Mouse (Mus musculus) bone marrow macrophage, adult 2 months (primary cell): ENCODE results near the gene Slc23a2. TPM values are rescaled to one million over a fixed set of nuclear protein-coding genes. Genes with fewer than 3 reads are reported as not detected.

Source experiments
- H3K27ac ChIP-seq: 2 replicates; pipeline ENCODE4 v1.5.1; 2012; ENCODE audit warnings: low read depth, low read length; ENCODE audit not compliant: insufficient read depth
- H3K4me1 ChIP-seq: 2 replicates; pipeline ENCODE4 v1.6.1; 2012; ENCODE audit warnings: low read length; ENCODE audit not compliant: control insufficient read depth, insufficient read depth
- H3K4me3 ChIP-seq: 2 replicates; pipeline ENCODE4 v1.5.1; 2012; ENCODE audit warnings: mild to moderate bottlenecking, low read length, moderate library complexity; ENCODE audit not compliant: insufficient read depth
- CTCF ChIP-seq: IDR thresholded peaks from 2 replicates; pipeline ENCODE4 v1.5.1; 2012; ENCODE audit warnings: low read depth, mild to moderate bottlenecking, low read length, moderate library complexity
- POLR2A ChIP-seq: IDR thresholded peaks from 2 replicates; pipeline ENCODE4 v1.6.1; 2012; ENCODE audit warnings: mild to moderate bottlenecking, low read depth, low read length, borderline replicate concordance
- polyA plus RNA-seq: library from polyadenylated mRNA; stranded (reverse); fragments of >200 nt; gene quantifications from 2 replicates; pipeline ENCODE4 v1.2.4, GENCODE M21; 2012; ENCODE audit not compliant: missing spikeins, insufficient read depth, insufficient read length

Gene Slc23a2
- polyA plus RNA-seq, 1 experiment: 53.5 TPM

DNA sequence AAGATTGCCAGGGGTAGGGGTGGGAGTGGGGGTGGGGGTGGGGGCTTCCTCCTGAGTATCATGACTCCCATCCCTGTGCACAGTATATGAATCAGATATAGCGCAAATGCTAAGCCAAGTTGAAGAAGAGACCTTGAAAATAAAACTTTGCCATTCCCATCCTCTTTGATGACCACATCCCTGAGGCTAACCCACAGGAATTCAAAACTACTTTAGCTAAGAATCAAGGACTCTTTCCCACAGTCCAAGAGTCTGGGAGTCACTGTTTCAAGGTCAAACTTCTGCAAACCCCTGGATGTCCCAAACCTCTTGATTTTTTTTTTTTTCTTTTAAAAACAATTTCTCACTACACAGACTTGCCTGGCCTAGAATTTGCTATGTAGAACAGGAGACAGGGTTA, 18.7 kb upstream of the Slc23a2 start:
- Histone ChIP-seq H3K4me1 (no peaks in the 10 kb centered on the region), H3K27ac (no peak overlapping the region), H3K4me3 (no peak overlapping the region)
- TF ChIP-seq CTCF (no peak), POLR2A (no peak)

DNA sequence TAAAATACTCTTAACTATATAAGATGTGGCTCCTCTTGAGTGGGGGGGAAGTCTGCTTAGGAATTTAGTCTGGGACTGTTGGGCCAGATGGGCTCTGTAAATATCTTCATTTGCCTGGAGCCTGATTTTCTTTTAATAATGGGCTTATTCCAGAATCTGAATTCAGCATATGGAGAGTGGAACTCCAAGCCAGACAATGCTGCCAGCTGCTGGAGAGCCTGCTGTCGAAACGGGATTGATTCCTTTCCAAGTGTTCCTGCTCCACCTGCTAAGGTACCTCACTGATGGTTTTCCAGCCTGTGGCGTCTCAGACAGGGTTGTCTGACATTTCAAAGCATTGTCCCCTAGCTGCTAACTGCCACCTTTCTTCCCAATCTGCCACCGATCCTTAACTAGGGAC, 12.6 kb upstream of the Slc23a2 start:
- no peak for TF ChIP-seq CTCF
- no peak for TF ChIP-seq POLR2A
- no peak overlapping the region for H3K4me3 ChIP-seq
- H3K4me1 ChIP-seq: peaks cover 8% of the 10 kb centered on the region
- no peak overlapping the region for H3K27ac ChIP-seq

DNA sequence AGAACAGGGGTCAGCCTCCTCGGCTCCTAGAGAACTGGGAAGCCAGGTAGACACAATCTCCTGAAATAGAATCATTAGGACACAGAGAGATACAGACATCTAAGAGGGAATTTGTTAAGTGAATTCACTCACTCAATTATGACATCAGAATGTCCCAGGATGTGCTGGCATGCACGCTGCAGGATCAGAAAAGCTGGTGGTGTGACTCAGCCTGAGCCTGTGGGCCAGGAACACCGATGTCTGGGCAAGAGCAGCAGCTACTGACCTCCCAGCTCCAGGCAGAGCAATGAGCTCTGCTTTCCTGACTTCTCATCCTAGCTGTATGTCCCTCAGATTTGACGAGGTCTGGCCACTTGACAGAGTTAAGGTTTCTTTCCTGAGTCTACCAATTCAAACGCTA, 7.8 kb upstream of the Slc23a2 start:
- no peak overlapping the region for H3K27ac ChIP-seq
- peaks cover 30% of the 10 kb centered on the region for H3K4me1 ChIP-seq
- no peak overlapping the region for H3K4me3 ChIP-seq
- TF ChIP-seq CTCF (no peak), POLR2A (no peak)

DNA sequence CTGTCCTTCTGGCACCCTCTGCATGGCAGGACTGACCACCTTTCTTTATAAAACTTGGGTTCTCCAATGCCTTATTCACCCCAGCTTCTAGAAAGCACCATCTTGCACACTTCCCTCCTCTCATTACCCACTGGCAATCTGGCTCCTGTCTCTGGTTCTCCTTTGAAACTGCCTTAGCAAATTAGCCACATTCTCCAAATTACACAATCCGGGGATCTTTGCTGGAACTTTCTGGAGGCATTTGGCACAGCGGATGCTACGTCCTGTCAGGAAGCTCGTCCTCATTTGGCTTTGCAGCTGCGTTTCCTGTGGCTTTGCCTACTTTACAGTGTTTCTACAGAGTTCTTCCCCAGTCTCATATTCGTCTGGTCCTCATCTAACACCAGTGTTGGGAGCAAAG, 6.7 kb upstream of the Slc23a2 start:
- Histone ChIP-seq H3K4me1 (peaks cover 30% of the 10 kb centered on the region), H3K27ac (peak overlapping the region; percentile 71), H3K4me3 (no peak overlapping the region)
- no peak for TF ChIP-seq CTCF
- TF ChIP-seq POLR2A: no peak

DNA sequence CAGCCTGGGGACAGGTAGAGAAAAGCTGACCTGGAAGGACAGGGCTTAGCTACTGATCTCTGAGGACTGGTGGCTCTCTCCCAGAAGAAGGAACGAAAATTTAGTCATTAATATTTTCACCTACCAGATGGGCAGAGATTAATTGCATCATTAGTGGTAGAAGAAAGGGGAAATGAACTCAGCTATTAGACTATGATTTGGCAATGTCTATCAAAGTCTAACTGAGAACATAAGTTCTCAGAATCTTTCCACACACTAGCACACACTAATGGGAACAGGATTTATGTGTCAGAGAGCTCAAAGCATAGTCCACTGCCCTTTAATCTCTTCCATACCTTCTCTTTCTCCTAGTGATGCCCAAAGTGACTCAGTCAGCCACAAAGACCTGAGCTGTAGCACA, 6.0 kb upstream of the Slc23a2 start:
- TF ChIP-seq POLR2A (no peak), CTCF (no peak)

DNA sequence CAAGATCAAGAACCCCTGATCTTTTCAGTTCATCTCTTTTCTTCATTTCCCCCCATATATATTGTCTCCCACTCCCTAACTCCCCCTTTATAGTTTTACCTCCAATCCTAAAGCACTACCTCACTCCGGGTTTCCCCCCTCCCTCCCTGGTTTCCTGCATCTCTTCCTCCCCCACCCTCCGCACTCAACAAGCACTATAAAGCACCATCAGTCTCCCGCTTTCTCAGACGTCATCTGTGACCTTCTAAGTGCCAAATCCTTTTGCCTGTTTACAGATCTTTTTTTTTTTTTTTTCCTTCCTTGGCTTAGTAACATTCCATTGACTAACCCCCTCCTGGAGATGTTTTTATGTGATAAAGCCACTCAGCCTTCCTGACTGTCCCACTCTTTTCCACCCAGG, 1.6 kb upstream of the Slc23a2 start:
- Histone ChIP-seq H3K27ac (no peak overlapping the region), H3K4me1 (peaks cover 20% of the 10 kb centered on the region), H3K4me3 (no peak overlapping the region)
- TF ChIP-seq CTCF (no peak), POLR2A (no peak)

More for the DNA sequence above, 6.0 kb upstream of the Slc23a2 start:
- peaks cover 30% of the 10 kb centered on the region for H3K4me1 ChIP-seq
- H3K27ac ChIP-seq: peak overlapping the region; percentile 42
- no peak overlapping the region for H3K4me3 ChIP-seq

DNA sequence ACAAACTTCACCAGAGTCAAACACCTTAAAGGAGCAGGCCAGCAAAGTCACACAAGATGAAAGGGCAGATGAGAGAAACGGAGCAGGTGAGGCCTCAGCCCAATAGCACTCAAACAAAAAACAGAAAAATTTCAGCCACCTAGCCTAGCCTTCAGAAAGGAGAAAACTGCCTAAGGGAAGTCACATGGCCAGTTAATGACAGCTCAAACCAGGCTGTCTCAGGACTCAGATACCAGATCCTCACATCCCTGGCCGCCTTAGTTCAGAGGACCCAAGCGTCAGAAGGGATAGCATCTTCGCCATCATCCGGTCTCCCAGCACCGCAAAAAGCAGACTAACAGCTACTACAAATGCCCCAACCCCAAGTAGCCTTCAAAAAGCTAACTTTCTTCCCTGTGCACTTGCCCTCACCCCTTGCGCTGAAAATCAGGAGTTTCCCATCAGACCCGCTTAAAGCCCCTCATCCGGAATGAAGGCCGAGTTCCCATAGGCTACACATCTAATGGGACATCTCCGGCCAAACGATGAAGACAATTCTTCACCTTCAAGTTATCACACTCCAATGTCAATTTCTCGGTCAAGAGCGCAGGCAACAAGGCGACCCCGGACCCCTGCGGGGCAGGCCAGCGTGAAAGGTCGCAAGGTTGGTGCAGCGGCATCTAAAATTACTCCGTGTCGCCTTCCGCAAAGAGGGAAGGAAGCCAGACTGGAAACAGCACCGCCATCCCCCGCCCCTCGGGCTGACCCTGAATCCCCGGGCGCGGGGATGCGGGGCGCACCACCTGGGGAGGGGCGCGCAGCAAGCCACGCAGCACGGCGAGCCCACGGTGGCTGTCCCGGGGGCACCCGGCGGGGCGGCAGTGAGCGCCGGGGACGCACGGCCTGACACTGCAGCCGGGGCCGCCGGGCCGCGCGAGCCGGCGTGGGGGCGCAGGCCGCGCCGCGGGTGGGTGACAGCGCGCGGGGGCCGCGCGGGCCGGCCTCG, 673 bp downstream of the Slc23a2 start:
- TF ChIP-seq POLR2A (no peak), CTCF (no peak)
- Histone ChIP-seq H3K4me1 (peaks cover 15% of the 10 kb centered on the region), H3K27ac (peak overlapping the region; percentile 15; the same call in 1 of the 2 replicates), H3K4me3 (peak overlapping the region; percentile 96)

DNA sequence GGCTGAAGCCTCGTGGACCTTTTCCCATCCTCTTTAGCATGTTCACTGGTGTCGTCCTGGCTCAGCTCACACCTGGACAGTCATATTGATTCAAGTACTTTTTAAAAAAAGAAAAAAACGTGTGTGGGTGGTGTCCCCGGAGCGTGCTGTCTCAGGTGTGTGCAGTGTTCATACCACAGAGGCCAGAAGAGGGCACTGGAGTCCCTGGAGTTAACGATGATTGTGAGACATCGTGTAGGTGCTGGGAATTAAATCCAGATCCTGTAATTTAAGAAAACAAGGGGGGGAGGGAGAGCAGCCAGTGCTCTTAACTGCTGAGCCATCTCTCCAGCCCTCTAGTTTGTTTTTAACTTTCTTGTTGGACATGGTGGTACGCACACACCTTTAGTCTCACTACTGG, 2.3 kb downstream of the Slc23a2 start:
- TF ChIP-seq CTCF (no peak), POLR2A (no peak)
- Histone ChIP-seq H3K27ac (no peak overlapping the region), H3K4me1 (peaks cover 23% of the 10 kb centered on the region), H3K4me3 (no peak overlapping the region)

DNA sequence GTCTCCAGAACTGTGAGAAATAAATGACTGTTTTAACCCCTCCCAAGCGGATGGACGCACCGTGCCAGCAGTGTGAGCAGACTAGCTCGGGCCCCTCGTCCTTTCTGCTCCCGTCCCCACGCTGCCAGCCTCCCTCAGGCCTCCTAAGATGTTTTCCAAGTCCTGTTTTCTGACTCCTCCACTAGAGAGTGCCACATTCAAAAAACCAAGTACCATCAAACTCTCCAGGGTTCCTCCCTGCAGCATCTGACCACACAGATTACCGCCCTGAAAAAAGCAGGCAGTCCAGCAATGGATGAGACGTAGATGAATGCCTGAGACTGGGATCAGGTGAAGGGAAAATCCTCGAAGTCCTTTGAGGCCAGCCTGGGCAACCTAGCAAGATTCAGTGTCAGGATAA, 4.4 kb downstream of the Slc23a2 start:
- no peak for TF ChIP-seq POLR2A
- no peak for TF ChIP-seq CTCF
- Histone ChIP-seq H3K4me1 (peaks cover 26% of the 10 kb centered on the region), H3K27ac (no peak overlapping the region), H3K4me3 (no peak overlapping the region)

DNA sequence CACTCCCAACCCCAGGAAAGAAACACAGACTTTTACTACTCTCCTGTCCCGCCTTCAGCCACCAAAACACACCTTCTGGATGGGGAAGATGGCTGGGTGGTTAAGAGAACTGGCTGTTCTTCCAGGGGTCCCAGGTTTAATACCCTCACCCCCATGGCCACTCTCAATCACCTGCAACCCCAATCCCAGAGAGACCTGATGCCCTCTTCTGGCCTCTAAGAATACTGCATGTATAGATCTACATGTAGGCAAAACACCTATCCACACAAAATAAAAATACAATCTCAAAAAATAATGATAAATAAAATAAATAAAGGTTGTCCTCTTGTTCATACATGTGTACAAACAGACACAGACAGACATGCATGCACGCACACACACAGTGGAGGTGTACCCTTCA, 5.8 kb downstream of the Slc23a2 start:
- Histone ChIP-seq H3K27ac (no peak overlapping the region), H3K4me1 (peaks cover 33% of the 10 kb centered on the region), H3K4me3 (no peak overlapping the region)
- TF ChIP-seq POLR2A: no peak
- TF ChIP-seq CTCF: peak; percentile 28; the same call in 1 of the 2 replicates
